Mouse (Mus musculus) bone marrow macrophage, adult 2 months (primary cell): ENCODE data around the gene Manbal.

Experiments
- CTCF ChIP-seq: IDR thresholded peaks from 2 replicates; pipeline ENCODE4 v1.5.1; 2012; ENCODE audit warnings: low read depth, mild to moderate bottlenecking, low read length, moderate library complexity
- POLR2A ChIP-seq: IDR thresholded peaks from 2 replicates; pipeline ENCODE4 v1.6.1; 2012; ENCODE audit warnings: mild to moderate bottlenecking, low read depth, low read length, borderline replicate concordance

GRCm38 (mm10) chr2:157354106-157354505 is 13.3 kb upstream of the Manbal start:
- TF ChIP-seq POLR2A (no peak), CTCF (no peak)
